Mouse (Mus musculus) stomach, embryonic 14.5 days (tissue): ENCODE data around the gene Icam2. TPM values are rescaled to one million over a fixed set of nuclear protein-coding genes. Genes with fewer than 3 reads are reported as not detected.

Experiments
- ATAC-seq: fragments of 200-750 bp; cut with Nextera tagmentation; 2 replicates; pipeline ENCODE4 v1.8.0; 2017; ENCODE audit warnings: low read depth, moderate TSS enrichment; ENCODE audit not compliant: insufficient number of reproducible peaks, insufficient read depth, low FRiP score
- H3K27ac ChIP-seq: fragments of 300-500 bp; sonication (generic); 2 replicates; pipeline ENCODE4 v1.5.1; 2014; ENCODE audit warnings: mild to moderate bottlenecking, low read length, moderate library complexity, mixed read lengths
- H3K27me3 ChIP-seq: fragments of 300-500 bp; sonication (generic); 2 replicates; pipeline ENCODE4 v1.6.1; 2014; ENCODE audit warnings: low read length, control low read depth, mixed read lengths; ENCODE audit not compliant: control insufficient read depth, insufficient read depth
- H3K36me3 ChIP-seq: fragments of 300-500 bp; sonication (generic); 2 replicates; pipeline ENCODE4 v1.6.1; 2014; ENCODE audit warnings: mild to moderate bottlenecking, control low read depth, low read length, moderate library complexity, mixed read lengths; ENCODE audit not compliant: control insufficient read depth, insufficient read depth
- H3K4me1 ChIP-seq: fragments of 300-500 bp; sonication (generic); 2 replicates; pipeline ENCODE4 v1.6.1; 2014; ENCODE audit warnings: low read length, control low read depth, mixed read lengths; ENCODE audit not compliant: control insufficient read depth, insufficient read depth
- H3K4me2 ChIP-seq: fragments of 300-500 bp; sonication (generic); replicated peaks from 2 replicates; pipeline ENCODE4 v1.6.1; 2014; ENCODE audit warnings: low read depth, low read length, control low read depth
- H3K4me3 ChIP-seq: fragments of 300-500 bp; sonication (generic); 2 replicates; pipeline ENCODE4 v1.5.1; 2014; ENCODE audit warnings: low read depth, low read length, control low read depth
- H3K9ac ChIP-seq: fragments of 300-500 bp; sonication (generic); replicated peaks from 2 replicates; pipeline ENCODE4 v1.6.1; 2014; ENCODE audit warnings: low read depth, mild to moderate bottlenecking, control low read depth, low read length, moderate library complexity, mixed read lengths
- H3K9me3 ChIP-seq: fragments of 300-500 bp; sonication (generic); 2 replicates; pipeline ENCODE4 v1.6.1; 2016; ENCODE audit warnings: low read depth, low read length, control low read depth; ENCODE audit not compliant: control insufficient read depth
- WGBS: fragments of 180-500 bp; shearing (Covaris S2); extraction: QIAGEN DNeasy Blood & Tissue Kit; methylation state at CpG from one replicate; pipeline ENCODE4 v1.1.7; 2014; 5-methylcytosine and 5-hydroxymethylcytosine counted together
- polyA plus RNA-seq: library from polyadenylated mRNA; unstranded; fragments of >200 nt; fragmentation: Nextera tagmentation; extraction: Ambion mirVana; gene quantifications from 2 replicates; pipeline ENCODE4 v1.2.1, GENCODE M21; 2014

Gene Icam2
- polyA plus RNA-seq, 1 experiment from 2014 or later: 43.4 TPM

DNA sequence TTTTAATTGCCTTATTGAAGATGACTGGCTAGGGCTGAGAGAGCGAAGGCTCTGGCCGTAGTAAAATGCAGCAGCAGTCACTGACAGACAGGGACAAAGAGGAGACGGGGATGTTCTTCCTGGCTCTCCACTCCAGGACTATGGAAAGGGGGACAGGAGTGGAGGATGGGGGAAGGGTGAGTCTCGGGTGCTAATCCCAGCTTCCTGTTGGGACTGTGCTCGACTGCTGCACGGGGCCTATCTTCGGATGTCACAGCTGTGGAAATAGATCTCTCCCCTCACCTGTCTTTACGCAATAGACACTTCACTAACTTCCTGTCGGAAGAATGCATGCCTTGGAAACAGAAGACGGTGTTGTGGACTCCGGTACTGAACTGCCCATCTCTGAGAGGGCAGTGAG lies 13.9 kb downstream of the Icam2 start:
- H3K9me3 ChIP-seq: no peaks in the 10 kb centered on the region
- WGBS: 32% methylated on average over 11 of the region's 11 CpGs
- no peaks in the 10 kb centered on the region for H3K36me3 ChIP-seq
- ATAC-seq: no peak
- no peak overlapping the region for H3K4me2 ChIP-seq
- no peak overlapping the region; the same call in 1 of the 2 replicates for H3K27ac ChIP-seq
- H3K9ac ChIP-seq: no peak overlapping the region
- no peaks in the 10 kb centered on the region for H3K27me3 ChIP-seq
- no peak overlapping the region for H3K4me3 ChIP-seq
- peaks cover 16% of the 10 kb centered on the region for H3K4me1 ChIP-seq

DNA sequence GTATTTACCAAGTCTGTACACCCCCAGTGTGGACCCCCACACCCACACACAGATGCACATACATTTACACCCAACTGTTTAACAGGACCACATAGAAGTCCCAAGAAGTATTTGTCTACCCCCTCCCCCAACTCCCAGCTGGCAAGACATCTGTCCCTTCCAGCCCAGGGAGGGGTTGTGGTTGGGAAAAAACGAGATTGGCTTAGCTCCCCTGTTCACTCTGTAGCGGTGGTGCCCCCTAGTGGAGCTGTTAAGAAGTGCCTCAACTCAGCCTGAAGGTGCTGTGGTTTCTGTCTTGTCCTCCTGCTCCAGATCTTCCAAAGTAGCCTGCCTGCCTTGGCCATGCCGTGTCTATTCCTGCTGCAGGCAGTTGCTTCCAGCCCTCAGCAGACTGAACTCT lies 21.6 kb downstream of the Icam2 start:
- WGBS: 17% methylated on average over 3 of the region's 3 CpGs
- H3K9ac ChIP-seq: no peak overlapping the region

DNA sequence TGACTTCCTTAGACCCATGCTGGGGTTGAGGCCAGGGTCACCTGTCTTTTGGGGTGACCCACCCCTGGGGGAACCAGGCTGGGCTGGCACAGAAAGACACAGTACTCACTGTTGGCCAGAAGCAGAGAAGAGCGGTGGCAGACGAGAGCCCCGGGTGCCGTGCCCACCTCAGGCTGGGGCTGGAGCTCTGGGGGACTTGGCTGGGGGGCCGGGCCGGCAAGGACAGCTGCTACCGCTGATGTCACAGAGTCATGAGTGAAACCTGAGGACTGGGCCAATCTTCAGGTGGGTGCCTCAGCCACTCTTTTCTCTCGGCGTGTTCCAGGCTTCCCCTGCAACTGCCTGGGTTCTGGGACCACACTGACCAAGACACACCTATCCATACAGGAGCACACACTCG lies 22.5 kb downstream of the Icam2 start, which contains the start of gene Prr29:
TSS of gene Prr29 (plus strand) at position 107 of the 400 bp plus-strand sequence.
- no peak for ATAC-seq
- Histone ChIP-seq H3K36me3 (no peaks in the 10 kb centered on the region), H3K27ac (no peak within 1 kb of the TSS), H3K9ac (no peak within 1 kb of the TSS), H3K4me1 (peaks cover 8% of the 10 kb centered on the region; the same call in 1 of the 2 replicates), H3K4me3 (no peak within 1 kb of the TSS), H3K4me2 (0 out of 2 replicates have a peak within 1 kb of the TSS, but pooled peaks have one; percentile 12), H3K27me3 (no peaks in the 10 kb centered on the region), H3K9me3 (no peaks in the 10 kb centered on the region)
- 50% methylated on average over 10 of the region's 10 CpGs for WGBS

More for the DNA sequence above, 21.6 kb downstream of the Icam2 start:
- peak; percentile 14; the same call in 1 of the 2 replicates for ATAC-seq
- no peaks in the 10 kb centered on the region for H3K36me3 ChIP-seq
- H3K4me3 ChIP-seq: no peak overlapping the region
- H3K9me3 ChIP-seq: no peaks in the 10 kb centered on the region
- no peak overlapping the region for H3K27ac ChIP-seq
- H3K27me3 ChIP-seq: no peaks in the 10 kb centered on the region
- peaks cover 8% of the 10 kb centered on the region; the same call in 1 of the 2 replicates for H3K4me1 ChIP-seq
- no peak overlapping the region for H3K4me2 ChIP-seq

DNA sequence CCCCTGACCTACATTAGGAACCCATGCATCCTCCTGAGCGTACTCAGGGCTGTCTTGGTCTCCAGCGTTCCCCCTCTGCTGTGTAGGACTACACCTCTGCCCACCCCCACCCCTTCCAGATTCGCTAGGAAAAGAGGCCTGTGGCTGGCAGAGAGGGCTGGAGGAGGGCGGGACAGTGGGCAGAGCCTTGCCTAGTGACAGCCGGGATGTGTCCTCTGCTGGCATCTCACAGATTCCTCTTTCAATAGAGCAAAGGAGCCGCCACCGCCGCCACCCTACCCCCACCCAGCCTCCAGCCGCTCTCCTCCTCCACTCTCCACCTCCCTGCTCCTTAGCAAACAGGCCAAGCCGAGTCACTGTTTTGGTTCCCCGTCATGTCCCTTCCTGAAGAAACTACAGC lies 23.2 kb downstream of the Icam2 start:
- Histone ChIP-seq H3K27me3 (no peaks in the 10 kb centered on the region), H3K9me3 (no peaks in the 10 kb centered on the region), H3K9ac (no peak overlapping the region), H3K4me3 (no peak overlapping the region), H3K4me2 (0 out of 2 replicates have a peak overlapping the region, but pooled peaks have one; percentile 12), H3K27ac (no peak overlapping the region), H3K36me3 (no peaks in the 10 kb centered on the region), H3K4me1 (peaks cover 8% of the 10 kb centered on the region; the same call in 1 of the 2 replicates)
- WGBS: 6% methylated on average over 11 of the region's 11 CpGs
- peak; percentile 33; the same call in 1 of the 2 replicates for ATAC-seq

DNA sequence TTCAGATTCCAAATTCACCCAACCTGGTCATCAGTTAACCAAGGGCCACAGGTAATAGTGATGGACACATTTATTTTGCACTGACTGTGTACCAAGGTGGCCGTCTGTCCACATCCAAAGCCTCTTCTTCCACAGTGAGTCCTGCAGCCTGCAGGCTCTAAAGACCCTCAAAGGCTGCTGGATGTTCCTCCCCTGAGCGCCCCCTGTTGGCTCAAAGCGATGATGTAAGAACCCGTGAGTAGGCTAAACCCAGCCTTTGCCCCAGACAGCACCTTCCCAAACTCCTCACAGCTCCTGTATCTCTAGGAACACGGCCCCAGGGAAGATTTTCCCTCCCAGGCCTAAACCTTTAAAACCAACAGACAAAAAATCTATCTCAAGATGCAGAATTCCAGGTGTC lies 28.5 kb downstream of the Icam2 start:
- 26% methylated on average over 5 of the region's 5 CpGs for WGBS

DNA sequence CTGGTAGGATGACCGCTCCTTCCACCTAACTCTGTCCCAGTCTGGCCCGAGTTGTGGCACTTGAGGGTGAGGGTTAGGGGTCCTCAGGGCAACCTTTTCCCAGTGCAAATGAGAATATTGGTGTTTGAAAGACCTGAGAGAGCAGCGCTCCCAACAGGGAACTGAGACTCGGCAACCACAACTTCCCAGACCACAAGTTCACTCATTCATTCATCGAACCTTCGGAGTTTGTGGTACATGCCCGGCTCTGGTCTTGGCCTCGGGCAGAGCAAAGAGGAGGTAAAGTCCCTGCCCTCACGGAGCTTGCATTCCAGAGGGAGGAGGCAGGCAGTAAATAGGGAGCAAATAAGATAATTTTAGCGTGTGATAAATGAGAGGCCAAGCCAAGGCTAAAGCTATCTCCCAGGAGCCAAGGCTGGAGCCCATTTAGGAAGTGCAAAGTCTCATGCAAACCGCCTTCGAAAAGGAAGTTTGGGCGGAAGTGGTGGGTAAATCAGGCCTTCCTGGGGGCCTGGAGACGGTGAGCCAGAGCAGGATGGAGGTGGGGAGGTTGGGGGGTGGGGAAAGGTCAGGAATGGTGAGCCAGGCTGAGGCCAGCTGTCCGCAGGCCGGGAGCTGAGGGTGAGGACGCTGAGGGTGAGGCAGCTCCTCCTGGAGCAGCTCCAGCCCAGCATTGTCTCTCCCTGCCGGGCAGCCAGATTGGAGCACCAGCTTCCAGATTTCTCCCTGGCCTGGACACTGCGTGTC lies 32.3 kb downstream of the Icam2 start:
- Histone ChIP-seq H3K9ac (no peak overlapping the region), H3K4me2 (no peak overlapping the region), H3K9me3 (no peaks in the 10 kb centered on the region), H3K27ac (no peak overlapping the region), H3K27me3 (no peaks in the 10 kb centered on the region), H3K4me3 (no peak overlapping the region), H3K4me1 (no peaks in the 10 kb centered on the region), H3K36me3 (no peaks in the 10 kb centered on the region)
- no peak for ATAC-seq
- WGBS: 53% methylated on average over 19 of the region's 19 CpGs

More for the DNA sequence above, 28.5 kb downstream of the Icam2 start:
- no peak for ATAC-seq
- Histone ChIP-seq H3K4me2 (no peak overlapping the region), H3K9me3 (no peaks in the 10 kb centered on the region), H3K4me1 (no peaks in the 10 kb centered on the region), H3K27ac (no peak overlapping the region), H3K9ac (no peak overlapping the region), H3K4me3 (no peak overlapping the region), H3K27me3 (no peaks in the 10 kb centered on the region), H3K36me3 (no peaks in the 10 kb centered on the region)

DNA sequence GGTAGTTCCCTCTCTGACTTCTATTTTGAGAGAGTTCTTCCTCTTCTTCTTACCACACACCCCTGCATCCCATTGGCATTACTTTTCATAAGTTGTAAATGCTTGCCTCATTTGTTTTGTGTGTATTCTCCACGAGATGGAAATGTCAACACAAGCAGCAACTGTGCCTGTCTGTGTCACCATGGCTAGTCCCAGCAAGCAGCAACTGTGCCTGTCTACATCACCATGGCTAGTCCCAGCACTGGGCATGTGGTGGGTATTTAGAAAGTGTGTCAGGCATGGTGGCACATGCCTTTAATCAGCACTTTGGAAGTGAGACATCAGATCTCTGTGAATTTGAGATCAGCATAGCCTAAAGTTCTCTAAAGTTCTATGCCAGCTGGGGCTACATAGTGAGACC lies 33.7 kb downstream of the Icam2 start:
- Histone ChIP-seq H3K4me2 (no peak overlapping the region), H3K9ac (no peak overlapping the region), H3K36me3 (no peaks in the 10 kb centered on the region), H3K27me3 (no peaks in the 10 kb centered on the region), H3K27ac (no peak overlapping the region), H3K4me3 (no peak overlapping the region), H3K9me3 (no peaks in the 10 kb centered on the region), H3K4me1 (no peaks in the 10 kb centered on the region)
- 52% methylated on average over 1 of the region's 1 CpGs for whole genome bisulfite sequencing
- ATAC-seq: no peak

DNA sequence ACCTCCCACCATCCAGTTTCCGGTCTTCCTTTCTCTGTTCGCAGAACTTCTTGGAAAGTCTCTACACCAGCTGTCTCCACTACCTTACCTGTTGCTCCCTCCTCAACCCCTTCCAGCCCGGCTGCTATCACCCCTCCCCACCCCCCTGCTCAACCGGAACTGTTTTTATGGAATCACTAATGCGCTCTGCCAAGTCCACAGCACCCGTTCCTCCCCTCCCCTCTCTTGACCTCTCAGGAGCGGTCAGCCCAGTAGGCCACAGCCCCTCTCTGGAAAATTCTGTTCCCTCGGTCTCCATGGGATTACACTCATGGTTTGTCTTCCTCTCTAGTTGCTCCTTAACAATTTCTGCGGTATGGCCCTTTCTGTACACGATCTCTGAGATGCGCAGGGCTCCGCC lies 34.7 kb downstream of the Icam2 start, which contains the start of gene Scn4a:
TSS of gene Scn4a (minus strand) at position 101 of the 400 bp plus-strand sequence.
- no peak for ATAC-seq
- H3K36me3 ChIP-seq: no peaks in the 10 kb centered on the region

More for the DNA sequence above, 34.7 kb downstream of the Icam2 start, which contains the start of gene Scn4a:
- Histone ChIP-seq H3K4me1 (no peaks in the 10 kb centered on the region), H3K4me2 (no peak within 1 kb of the TSS), H3K27ac (no peak within 1 kb of the TSS), H3K9ac (no peak within 1 kb of the TSS), H3K4me3 (no peak within 1 kb of the TSS), H3K9me3 (no peaks in the 10 kb centered on the region), H3K27me3 (no peaks in the 10 kb centered on the region)
- 86% methylated on average over 12 of the region's 12 CpGs for WGBS
